Mouse (Mus musculus): Measurements from ENCODE around the gene Ppp1r14c. TPM values are rescaled to one million over a fixed set of nuclear protein-coding genes. Genes with fewer than 3 reads are reported as not detected.

The Ppp1r14c gene
- 10 to 100 TPM in 2 of 4 experiments, 1 to 10 TPM in 2; 5.5 to 33.1 (median 13.5) TPM for total RNA-seq (2022)

GRCm38 (mm10) chr10:3366036-3366869 lies at the start of gene Ppp1r14c:
Gene Ppp1r14c (plus strand): TSS chr10:3366057.
- peak; percentile 39 for DNase-seq

GRCm38 (mm10) chr10:3321406-3321805 lies 44.5 kb upstream of the Ppp1r14c start:
- DNase-seq = no peak

GRCm38 (mm10) chr10:3325447-3325846 lies 40.4 kb upstream of the Ppp1r14c start:
- peak; percentile 30 for DNase-seq

- DNase-seq = peak; percentile 45
Observed at GRCm38 (mm10) chr10:3332880-3333279, 33.0 kb upstream of the Ppp1r14c start.

- DNase-seq = no peak
Observed at GRCm38 (mm10) chr10:3334570-3334969, 31.3 kb upstream of the Ppp1r14c start.

- no peak for DNase-seq
Observed at GRCm38 (mm10) chr10:3336729-3337329, 29.0 kb upstream of the Ppp1r14c start.

- DNase-seq = no peak
Observed at GRCm38 (mm10) chr10:3337330-3337901, 28.4 kb upstream of the Ppp1r14c start.

- no peak for DNase-seq
Observed at GRCm38 (mm10) chr10:3345706-3346105, 20.2 kb upstream of the Ppp1r14c start.

GRCm38 (mm10) chr10:3359531-3359930 lies 6.3 kb upstream of the Ppp1r14c start:
- no peak for DNase-seq

- DNase-seq = no peak
Observed at GRCm38 (mm10) chr10:3365671-3366035, 204 bp upstream of the Ppp1r14c start.

- DNase-seq = peak; percentile 22
Observed at GRCm38 (mm10) chr10:3366870-3367431, 1.1 kb downstream of the Ppp1r14c start.

- no peak for DNase-seq
Observed at GRCm38 (mm10) chr10:3367440-3367839, 1.6 kb downstream of the Ppp1r14c start.

- DNase-seq = no peak
Observed at GRCm38 (mm10) chr10:3383176-3383575, 17.3 kb downstream of the Ppp1r14c start.

- no peak for DNase-seq
Observed at GRCm38 (mm10) chr10:3392251-3392650, 26.4 kb downstream of the Ppp1r14c start.

GRCm38 (mm10) chr10:3393548-3393947 lies 27.7 kb downstream of the Ppp1r14c start:
- no peak for DNase-seq

- no peak for DNase-seq
Observed at GRCm38 (mm10) chr10:3394193-3394592, 28.3 kb downstream of the Ppp1r14c start.

GRCm38 (mm10) chr10:3394671-3395288 lies 28.9 kb downstream of the Ppp1r14c start:
- peak; percentile 38 for DNase-seq

- no peak for DNase-seq
Observed at GRCm38 (mm10) chr10:3395341-3395931, 29.6 kb downstream of the Ppp1r14c start.

- DNase-seq = no peak
Observed at GRCm38 (mm10) chr10:3396008-3396795, 30.3 kb downstream of the Ppp1r14c start.

GRCm38 (mm10) chr10:3397406-3397805 lies 31.5 kb downstream of the Ppp1r14c start:
- no peak for DNase-seq

- DNase-seq = no peak
Observed at GRCm38 (mm10) chr10:3398051-3398450, 32.2 kb downstream of the Ppp1r14c start.

GRCm38 (mm10) chr10:3402284-3402683 lies 36.4 kb downstream of the Ppp1r14c start:
- no peak for DNase-seq
